21 mouse cellular contexts compared by ENCODE assay signal in genomic region chr2:181272092-181272491, GRCm38 (mm10). TPM values are rescaled to one million over a fixed set of nuclear protein-coding genes. Genes with fewer than 3 reads are reported as not detected.
"Had no signal": no experiment of that assay in that cellular context is flagged by ENCODE, and none has a peak within 500 bp of the region (broad histone marks: within the 10 kb centered on the region; RNA-seq: fewer than 3 reads in every experiment).

No protein-coding gene starts in this region.

- DNase-seq: kidney, postnatal 25 days; layer of hippocampus, adult 9-11 months; liver; lung, adult 18-20 months; midbrain, embryonic 14.5 days; thymus, adult 18-20 months; thymus, postnatal 36 days had no signal

- H3K27ac ChIP-seq: layer of hippocampus, adult 2 months; limb, embryonic 10.5 days; limb, embryonic 13.5 days; liver, embryonic 12.5 days; liver, embryonic 15.5 days had no signal

- H3K4me3 ChIP-seq: layer of hippocampus, adult 2 months; limb, embryonic 10.5 days; limb, embryonic 13.5 days; liver, embryonic 12.5 days; liver, embryonic 15.5 days had no signal

- H3K9me3 ChIP-seq: limb, embryonic 10.5 days; limb, embryonic 13.5 days; liver, embryonic 12.5 days; liver, embryonic 15.5 days had no signal

- H3K9ac ChIP-seq: limb, embryonic 13.5 days; liver, embryonic 12.5 days; liver, embryonic 15.5 days had no signal

- H3K27me3 ChIP-seq: limb, embryonic 13.5 days; liver, embryonic 12.5 days; liver, embryonic 15.5 days had no signal

- ATAC-seq: liver, embryonic 12.5 days had no signal

- H3K4me2 ChIP-seq: limb, embryonic 13.5 days; liver, embryonic 12.5 days; liver, embryonic 15.5 days; midbrain, embryonic 11.5 days had no signal

- H3K4me1 ChIP-seq: limb, embryonic 10.5 days; limb, embryonic 13.5 days had no signal

RNA-seq across cellular contexts. Expression of gene Stmn3, which starts 42.2 kb away (rescaled TPM):
- total RNA-seq: megakaryocyte progenitor cell, adult 5-6 weeks; megakaryocyte-erythroid progenitor cell, adult 5-6 weeks had no signal
- polyA plus RNA-seq: spleen, adult 2 months; testis, adult 2 months had no signal

RNA-seq across cellular contexts. Expression of gene Fndc11, which starts 52.3 kb away (rescaled TPM):
- total RNA-seq: layer of hippocampus, adult 2 months; layer of hippocampus, postnatal 25 days; left cerebral cortex, adult 18-20 months; megakaryocyte progenitor cell, adult 5-6 weeks; megakaryocyte-erythroid progenitor cell, adult 5-6 weeks had no signal
- polyA plus RNA-seq: neural tube, embryonic 11.5 days; neural tube, embryonic 14.5 days had no signal
